Mouse (Mus musculus) NIH3T3 (cell line): Measurements from ENCODE around the gene Prpf4.

Source experiments
- DNase-seq: peaks from one replicate; pipeline ENCODE4 v3.0.0-alpha.2; 2012; ENCODE audit warnings: low read depth

Prpf4 gene

GRCm38 (mm10) chr4:62389592-62390512 is 18.7 kb upstream of the Prpf4 start:
- DNase-seq, result peak; percentile 13

GRCm38 (mm10) chr4:62391892-62392291 is 16.7 kb upstream of the Prpf4 start:
- no peak for DNase-seq

- no peak for DNase-seq
These were observed 15.1 kb upstream of the Prpf4 start for GRCm38 (mm10) chr4:62393459-62393858.

- DNase-seq, result no peak
These were observed 12.8 kb upstream of the Prpf4 start for GRCm38 (mm10) chr4:62395806-62396205.

GRCm38 (mm10) chr4:62397616-62398365 is 10.8 kb upstream of the Prpf4 start:
- peak; percentile 60 for DNase-seq

GRCm38 (mm10) chr4:62398956-62399355 is 9.6 kb upstream of the Prpf4 start:
- DNase-seq, result peak; percentile 91

DNA sequence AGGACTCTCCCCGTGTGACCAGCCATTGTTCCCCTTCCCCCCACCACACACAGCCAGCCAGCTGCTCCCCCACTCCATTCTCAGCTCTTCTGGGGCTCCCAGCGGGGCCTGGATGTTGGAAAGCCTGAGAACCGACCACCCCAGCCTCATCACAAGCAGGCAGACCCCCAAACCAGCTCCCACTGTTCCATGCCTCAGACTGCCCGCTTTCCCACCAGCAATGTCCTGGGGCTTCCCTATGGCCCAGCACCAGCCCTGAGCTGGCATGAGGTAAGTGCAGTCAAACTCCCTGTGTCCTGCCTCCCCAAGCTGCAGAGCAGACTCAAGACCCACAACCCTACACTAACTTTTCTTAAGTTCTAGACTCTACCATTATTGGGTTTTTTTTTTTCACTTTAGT is 2.5 kb upstream of the Prpf4 start:
- no peak for DNase-seq

- DNase-seq, result peak; percentile 87
These were observed 641 bp upstream of the Prpf4 start for GRCm38 (mm10) chr4:62407730-62408582.

- DNase-seq, result no peak
These were observed 1.0 kb downstream of the Prpf4 start for GRCm38 (mm10) chr4:62409615-62410014.

DNA sequence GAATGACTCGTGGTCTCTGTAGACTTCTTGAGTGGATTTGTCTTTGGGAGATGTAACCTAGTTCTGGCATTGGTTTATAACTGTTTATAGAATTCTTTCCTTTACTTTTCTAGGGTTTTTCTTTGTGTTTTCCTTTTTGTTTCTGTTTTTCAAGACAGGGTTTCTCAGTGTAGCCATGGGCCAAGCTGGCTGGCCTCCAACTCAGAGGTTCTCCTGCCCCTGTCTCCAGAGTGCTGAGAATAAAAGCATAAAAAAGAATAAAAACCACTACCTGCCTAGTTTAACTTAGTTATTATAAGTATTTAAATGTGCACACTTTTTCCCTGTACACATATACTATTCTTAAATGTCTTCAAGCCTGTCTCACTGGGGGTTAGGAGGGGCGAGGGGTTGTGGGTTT is 1.7 kb downstream of the Prpf4 start:
- peak; percentile 25 for DNase-seq

GRCm38 (mm10) chr4:62411606-62412005 is 3.0 kb downstream of the Prpf4 start:
- no peak for DNase-seq

GRCm38 (mm10) chr4:62418448-62418847 is 9.9 kb downstream of the Prpf4 start:
- DNase-seq, result no peak

GRCm38 (mm10) chr4:62419091-62419490 is 10.5 kb downstream of the Prpf4 start:
- DNase-seq, result no peak

DNA sequence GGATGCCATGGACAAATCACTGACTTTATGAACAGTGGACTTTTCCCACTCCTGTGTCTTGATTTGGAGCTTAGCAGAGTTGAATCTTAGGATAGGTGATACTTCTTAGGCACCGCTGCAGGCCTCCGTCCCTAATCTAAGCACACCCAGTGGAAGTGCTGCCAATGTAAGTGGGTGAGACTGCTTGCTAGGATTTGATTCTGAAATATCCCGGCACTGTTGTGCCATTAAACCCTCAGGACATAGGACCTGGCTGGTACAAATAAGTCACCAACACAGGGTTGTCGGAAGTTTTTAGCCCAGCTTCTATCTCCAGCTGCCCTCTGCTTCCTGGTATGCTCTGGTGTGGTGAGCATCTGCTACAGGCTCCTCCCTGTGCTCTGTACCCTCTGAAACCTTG is 17.3 kb downstream of the Prpf4 start:
- no peak for DNase-seq

DNA sequence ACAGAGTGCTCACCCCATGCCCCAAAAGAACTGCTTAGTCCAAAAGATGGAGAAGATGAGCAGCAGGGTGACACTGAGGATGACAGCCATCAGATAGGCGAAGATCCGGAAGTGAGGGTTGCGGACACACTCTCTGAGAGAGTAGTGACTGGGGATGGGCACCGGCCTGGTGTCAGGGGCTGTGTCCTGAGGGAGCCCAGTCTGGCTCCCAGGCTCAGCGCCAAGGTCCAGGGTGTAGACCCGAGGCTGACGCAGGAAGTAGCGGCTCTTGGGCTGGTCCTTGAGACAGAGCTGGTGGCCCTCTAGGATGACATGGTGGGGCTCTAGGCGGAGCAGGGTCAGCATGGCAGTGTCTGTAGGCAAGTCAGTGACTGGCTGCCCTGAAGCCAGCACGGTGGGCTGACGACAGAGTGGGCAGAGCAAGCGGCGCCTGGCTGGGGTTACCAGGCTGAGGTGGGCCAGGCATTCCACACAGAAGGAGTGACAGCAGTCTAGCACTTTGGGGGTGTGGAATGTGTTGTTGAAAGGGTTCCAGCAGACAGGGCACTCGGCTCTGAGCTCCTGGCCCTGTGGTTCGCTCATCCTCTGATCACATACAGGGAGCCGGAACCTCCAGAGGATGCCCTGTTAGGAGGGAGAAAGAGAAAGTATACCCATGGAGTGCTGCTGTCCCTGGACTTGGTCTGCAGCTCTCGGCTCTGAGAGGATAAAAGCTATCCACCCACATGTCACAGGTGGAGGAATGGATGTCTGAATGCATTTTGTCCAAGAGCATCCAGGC is 19.6 kb downstream of the Prpf4 start:
- DNase-seq, result no peak

- DNase-seq, result no peak
These were observed 21.0 kb downstream of the Prpf4 start for GRCm38 (mm10) chr4:62429616-62430015.

DNA sequence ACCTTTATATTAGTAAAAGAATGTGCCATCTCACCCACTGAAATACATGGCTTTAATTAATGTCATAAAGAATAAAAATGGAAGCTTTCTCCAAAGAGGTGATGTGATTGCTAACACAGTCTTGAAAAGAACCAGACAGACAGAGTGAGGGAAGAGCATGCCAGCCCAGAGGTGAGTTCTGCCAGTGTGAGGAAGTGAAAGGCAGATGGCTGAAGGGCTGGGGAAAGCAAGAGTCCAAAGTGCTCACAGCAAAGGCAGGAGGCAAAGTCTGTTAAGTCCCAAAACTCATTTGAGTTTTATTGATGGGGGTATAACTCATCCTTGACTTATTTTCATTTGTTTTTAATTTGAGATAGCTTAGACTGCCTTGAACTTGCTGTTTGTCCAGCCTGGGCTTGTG is 22.1 kb downstream of the Prpf4 start:
- DNase-seq, result no peak

DNA sequence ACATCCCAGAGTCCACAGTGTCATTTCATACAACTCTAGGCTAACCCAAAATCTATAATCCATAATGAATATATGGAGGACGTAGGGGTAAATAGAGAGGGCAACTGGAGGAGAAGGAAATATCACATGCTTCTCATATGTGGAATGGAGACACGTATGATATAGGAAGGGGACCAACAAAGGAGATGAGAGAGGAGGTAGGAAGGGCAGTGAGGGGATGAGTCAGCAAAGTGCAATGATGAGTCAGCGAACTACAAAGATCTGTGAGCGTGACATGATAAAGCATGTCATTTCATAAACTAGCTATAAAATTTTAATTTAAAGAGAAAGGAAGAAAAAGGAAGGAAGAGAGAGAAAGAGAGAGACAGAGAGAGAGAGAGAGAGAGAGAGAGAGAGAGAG is 22.9 kb downstream of the Prpf4 start:
- DNase-seq, result peak; percentile 54

- DNase-seq, result peak; percentile 23
These were observed 25.6 kb downstream of the Prpf4 start for GRCm38 (mm10) chr4:62433939-62434870.

DNA sequence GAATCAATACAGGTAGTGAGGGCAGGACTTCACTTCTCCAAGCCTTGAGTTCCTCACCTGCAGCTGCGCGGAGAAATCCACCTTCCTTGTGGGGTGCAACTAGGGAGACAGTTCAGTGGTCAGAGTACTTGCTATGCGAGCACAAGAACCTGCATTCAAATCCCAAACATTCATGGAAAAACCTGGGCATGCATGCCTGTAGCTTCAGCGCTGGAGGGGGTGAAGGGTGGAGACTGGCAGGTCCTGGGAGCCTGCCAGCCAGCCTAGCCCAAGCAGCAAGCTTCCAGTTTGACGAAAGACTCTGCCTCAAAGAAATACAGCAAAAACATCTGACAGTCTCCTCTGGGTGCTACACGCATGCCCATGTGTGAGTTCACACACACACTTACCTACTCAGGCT is 26.5 kb downstream of the Prpf4 start, which contains the start of gene Rnf183:
TSS of gene Rnf183 (minus strand) at position 172 of the 400 bp plus-strand sequence.
- no peak for DNase-seq
